Mouse (Mus musculus) Patski (cell line): ENCODE results near the gene Cd164. TPM values are rescaled to one million over a fixed set of nuclear protein-coding genes. Genes with fewer than 3 reads are reported as not detected.

Source experiments
- ATAC-seq: fragments of 100-300 bp; one replicate; pipeline ENCODE4 v1.8.0; 2021
- CTCF ChIA-PET: fragments of 350-600 bp; sonication (Branson Sonifier 250); formaldehyde crosslinking; loops from one replicate; lab custom pipeline; 2022; ENCODE audit warnings: inconsistent platforms; lab: Charles Lee
- POLR2A ChIA-PET: fragments of 350-600 bp; sonication (Branson Sonifier 250); formaldehyde crosslinking; loops from one replicate; lab custom pipeline; 2022; ENCODE audit warnings: antibody characterized with exemption, inconsistent platforms; lab: Charles Lee
- DNase-seq: peaks from one replicate; pipeline ENCODE4 v3.0.0-alpha.2; 2011; ENCODE audit warnings: low read depth, low spot score
- H3K27me3 ChIP-seq: fragments of 371-371 bp; one replicate; pipeline ENCODE4 v1.5.1; 2021
- CTCF ChIP-seq: fragments of 100-300 bp; IDR thresholded peaks from one replicate; pipeline ENCODE4 v1.5.1; 2021
- in situ Hi-C: fragments of 300-500 bp; cut with MboI; formaldehyde crosslinking; loops from 3 replicates; pipeline ENCODE4 v1.11.1; 2018; ENCODE audit warnings: low pct_unique_long_range_greater_than_20kb, mixed read lengths
- polyA plus RNA-seq: library from polyadenylated mRNA; unstranded; gene quantifications from one replicate; pipeline ENCODE4 v1.2.3, GENCODE M21; 2021

Cd164 gene
- polyA plus RNA-seq, 1 experiment from 2014 or later = 433 TPM

- TF ChIP-seq CTCF = no peak
- CTCF ChIA-PET = interaction anchor here (1.1 to 1.7 kb wide), 2 partner anchors 10 to 173 kb away, joined by 3 read pairs; partner anchors contain the start of gene Ak9
- H3K27me3 ChIP-seq = no peaks in the 10 kb centered on the region
- no peak for DNase-seq
- peak; percentile 57 for ATAC-seq
- POLR2A ChIA-PET = interaction anchor here (1.5 kb wide), 1 partner anchor 13 kb away, joined by 4 read pairs; the partner anchor contains the start of genes Ppil6 and Smpd2
- in situ Hi-C loops = no loop called here
Measured at GRCm38 (mm10) chr10:41477278-41478181, 41.7 kb upstream of the Cd164 start.

GRCm38 (mm10) chr10:41479961-41480360 is 39.3 kb upstream of the Cd164 start:
- in situ Hi-C loops = no loop called here
- ATAC-seq (no peak), DNase-seq (no peak)
- no peaks in the 10 kb centered on the region for H3K27me3 ChIP-seq
- TF ChIP-seq CTCF = no peak
- ChIA-PET CTCF (interaction anchor here (1.4 kb wide), 1 partner anchor 27 kb away, joined by 3 read pairs; no protein-coding TSS in a partner anchor), POLR2A (no interaction called here)

- no peak for TF ChIP-seq CTCF
- ATAC-seq (no peak), DNase-seq (no peak)
- POLR2A ChIA-PET = no interaction called here
- CTCF ChIA-PET = interaction anchor here (1.2 kb wide), 1 partner anchor 20 kb away, joined by 3 read pairs; no protein-coding TSS in a partner anchor
- H3K27me3 ChIP-seq = no peaks in the 10 kb centered on the region
- in situ Hi-C loops = no loop called here
Measured at GRCm38 (mm10) chr10:41480938-41481880, 38.0 kb upstream of the Cd164 start.

DNA sequence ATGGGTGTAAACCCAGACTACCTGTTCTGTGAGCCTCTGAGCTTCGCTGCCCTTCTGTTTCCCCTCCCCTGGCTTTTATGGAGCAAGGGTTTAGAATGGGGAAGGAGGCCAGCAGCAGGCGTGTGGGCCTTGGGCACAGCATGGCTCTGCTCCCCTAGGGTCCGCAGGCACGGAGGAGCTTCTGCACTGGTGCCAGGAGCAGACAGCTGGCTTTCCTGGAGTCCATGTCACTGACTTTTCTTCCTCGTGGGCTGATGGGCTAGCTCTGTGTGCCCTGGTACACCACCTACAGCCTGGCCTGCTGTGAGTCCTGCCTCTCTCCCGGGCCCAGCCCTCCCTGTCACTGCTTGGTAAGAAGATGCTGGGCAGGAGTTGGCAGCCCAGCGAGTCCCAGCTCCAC is 36.8 kb upstream of the Cd164 start:
- ChIA-PET POLR2A (no interaction called here), CTCF (no interaction called here)
- ATAC-seq = no peak
- in situ Hi-C loops = no loop called here
- H3K27me3 ChIP-seq = no peaks in the 10 kb centered on the region
- DNase-seq = no peak
- no peak for TF ChIP-seq CTCF

DNA sequence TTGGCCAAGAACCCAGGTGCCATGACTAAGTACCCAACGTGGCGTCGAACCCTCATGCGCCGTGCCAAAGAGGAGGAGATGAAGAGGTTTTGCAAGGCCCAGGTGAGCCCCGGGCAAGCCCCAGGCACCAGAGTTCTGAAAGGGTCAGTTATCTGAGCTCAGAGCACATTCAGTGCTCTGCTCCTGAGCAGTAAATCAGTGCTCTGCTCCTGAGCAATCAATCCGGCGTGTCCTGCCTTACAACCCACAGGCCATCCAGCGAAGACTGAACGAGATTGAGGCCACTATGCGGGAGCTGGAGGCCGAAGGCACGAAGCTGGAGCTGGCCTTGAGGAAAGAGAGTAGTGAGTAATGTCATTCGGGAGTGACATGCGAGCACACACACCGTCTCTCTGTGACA is 33.4 kb upstream of the Cd164 start:
- no peak for DNase-seq
- in situ Hi-C loops = no loop called here
- TF ChIP-seq CTCF = no peak
- POLR2A ChIA-PET = no interaction called here
- CTCF ChIA-PET = no interaction called here
- no peaks in the 10 kb centered on the region for H3K27me3 ChIP-seq
- ATAC-seq = no peak

- TF ChIP-seq CTCF = no peak
- ATAC-seq (no peak), DNase-seq (no peak)
- ChIA-PET POLR2A (interaction anchor here (0.6 kb wide), 1 partner anchor 100 kb away, joined by 8 read pairs; no protein-coding TSS in a partner anchor), CTCF (no interaction called here)
- in situ Hi-C loops = no loop called here
- no peaks in the 10 kb centered on the region for H3K27me3 ChIP-seq
Measured at GRCm38 (mm10) chr10:41486506-41487170, 32.6 kb upstream of the Cd164 start.

DNA sequence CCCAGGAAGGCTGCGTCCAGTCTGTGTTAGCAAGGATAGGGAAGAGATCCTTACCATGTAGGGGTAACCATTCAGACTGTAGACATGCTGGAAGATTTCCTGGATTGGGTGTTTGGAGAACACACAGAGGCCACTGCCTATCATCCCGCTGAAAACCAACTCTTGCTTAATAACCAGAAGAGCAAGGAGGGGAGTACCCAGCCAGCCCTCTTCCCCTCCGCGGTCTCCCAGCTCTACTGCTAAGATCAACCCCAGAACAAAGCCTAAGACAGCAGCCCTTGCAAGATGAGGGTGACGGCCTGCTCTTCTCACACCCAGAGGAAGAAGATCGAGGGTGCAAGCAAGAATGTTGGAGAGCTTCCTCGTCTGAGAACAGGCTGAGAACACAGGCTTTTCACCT is 30.3 kb upstream of the Cd164 start:
- ChIA-PET POLR2A (interaction anchor here (1.1 kb wide), 1 partner anchor 36 kb away, joined by 3 read pairs; no protein-coding TSS in a partner anchor), CTCF (no interaction called here)
- ATAC-seq = no peak
- in situ Hi-C loops = no loop called here
- no peak for DNase-seq
- no peak for TF ChIP-seq CTCF
- no peaks in the 10 kb centered on the region for H3K27me3 ChIP-seq

DNA sequence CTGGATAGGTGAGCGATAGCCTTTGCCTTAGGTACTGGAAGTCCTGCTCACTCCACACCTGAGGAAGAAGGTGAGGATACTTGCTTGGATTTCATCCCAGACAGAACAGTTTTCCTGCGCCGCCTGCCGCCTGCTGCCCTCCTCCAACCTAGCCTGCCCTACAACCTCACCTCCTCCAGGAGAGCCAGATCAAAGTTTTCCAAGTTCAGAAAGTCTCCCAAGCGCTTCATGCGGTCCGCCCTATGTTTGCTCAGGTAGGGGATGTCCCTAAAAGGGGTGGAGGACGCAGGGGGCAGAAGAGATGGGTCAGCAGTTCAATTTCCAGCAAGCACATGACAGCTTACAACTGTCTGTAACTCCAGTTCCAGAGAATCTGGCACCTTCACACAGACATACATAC is 29.9 kb upstream of the Cd164 start:
- CTCF ChIA-PET = interaction anchor here (1.0 kb wide), 3 partner anchors 13 to 186 kb away, joined by 3 read pairs; partner anchors contain the start of genes Ak9 and Mical1
- no peaks in the 10 kb centered on the region for H3K27me3 ChIP-seq
- ATAC-seq (no peak), DNase-seq (no peak)
- POLR2A ChIA-PET = interaction anchor here (1.1 to 1.3 kb wide), 2 partner anchors 36 to 39 kb away, joined by 3 to 6 read pairs; partner anchors contain the start of gene Zbtb24
- in situ Hi-C loops = no loop called here
- TF ChIP-seq CTCF = no peak

DNA sequence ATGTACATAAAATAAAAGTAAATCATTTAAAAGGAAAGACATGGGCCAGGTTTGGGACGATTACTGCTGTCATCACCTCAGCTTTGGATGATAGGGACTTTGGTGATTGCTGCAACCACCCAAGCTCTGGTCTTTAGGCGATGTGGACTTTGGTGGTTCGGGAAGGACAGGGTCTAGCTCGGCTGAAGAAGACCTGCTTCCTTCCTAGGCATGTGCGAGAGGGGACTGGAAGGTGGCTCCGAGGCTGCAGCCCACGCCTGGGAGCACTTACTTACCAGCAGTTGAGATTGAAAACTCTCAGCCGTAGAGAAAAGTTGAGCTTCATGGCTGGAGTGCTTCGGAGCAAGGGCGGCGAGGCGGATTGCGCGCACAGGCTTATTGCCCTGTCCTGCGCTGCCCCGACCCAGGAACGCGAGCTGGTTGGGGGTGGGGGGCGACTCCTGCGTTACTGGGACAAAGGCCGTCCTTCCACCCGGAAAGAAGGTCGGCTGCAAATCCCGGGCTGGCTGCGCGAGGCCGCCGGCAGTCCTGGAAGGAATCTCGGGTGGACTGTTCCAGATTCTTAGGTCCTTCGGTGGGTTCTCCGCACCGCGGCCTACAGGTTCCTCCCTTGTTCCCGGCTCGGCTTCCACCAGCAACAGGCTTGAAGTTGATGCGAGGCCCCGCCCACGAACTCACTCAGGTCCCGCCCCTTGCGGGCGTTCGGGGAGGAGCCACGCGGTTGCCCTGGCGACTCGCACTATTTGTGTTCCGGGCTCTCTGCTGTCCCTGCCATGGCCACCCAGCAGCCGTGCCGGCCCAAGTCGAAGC is 29.3 kb upstream of the Cd164 start, which contains the start of the genes Smpd2 and Ppil6:
TSS of gene Smpd2 (minus strand) at position 662 of the 810 bp plus-strand sequence.
TSS of gene Ppil6 (plus strand) at position 732 of the 810 bp plus-strand sequence.
- in situ Hi-C loops = no loop called here
- TF ChIP-seq CTCF = no peak
- POLR2A ChIA-PET = interaction anchor here (1.1 to 1.3 kb wide), 3 partner anchors 13 to 40 kb away, joined by 3 to 6 read pairs (median 4); partner anchors contain the start of gene Zbtb24
- no peaks in the 10 kb centered on the region for H3K27me3 ChIP-seq
- CTCF ChIA-PET = interaction anchor here (1.0 kb wide), 3 partner anchors 14 to 186 kb away, joined by 3 read pairs; partner anchors contain the start of genes Ak9 and Mical1
- DNase-seq (peak; percentile 66), ATAC-seq (peak; percentile 90)
